In genomic region chr2:91950275-91951085, GRCm38 (mm10) we compare ENCODE assay signal across 9 mouse cellular contexts. TPM values are rescaled to one million over a fixed set of nuclear protein-coding genes. Genes with fewer than 3 reads are reported as not detected.
DNase-seq lines count a peak whose midpoint lies in the region; ATAC-seq and TF ChIP-seq lines count a peak whose summit lies in the region.
"Had no signal": no experiment of that assay in that cellular context is flagged by ENCODE, and none has a peak within 500 bp of the region (broad histone marks: within the 10 kb centered on the region; RNA-seq: fewer than 3 reads in every experiment).

No protein-coding gene starts in this region.

- peak overlapping the region; percentile 37 for H3K9ac ChIP-seq in hindbrain, postnatal 0 days (replicated peaks; ENCODE audit: low read length)
- H3K9ac ChIP-seq in liver, embryonic 16.5 days (ENCODE audit: low read depth, low read length): peak overlapping the region; percentile 72
- H3K9ac ChIP-seq in neural tube, embryonic 13.5 days: peak overlapping the region; percentile 62

- peak; percentile 36 for ATAC-seq in hindbrain, postnatal 0 days
- peak; percentile 75 for ATAC-seq in liver, embryonic 16.5 days (ENCODE audit: low read depth)
- peak; percentile 41 for ATAC-seq in neural tube, embryonic 13.5 days (ENCODE audit: low read depth)

- no peaks in the 10 kb centered on the region for H3K9me3 ChIP-seq in hindbrain, postnatal 0 days (ENCODE audit: low read length)
- no peaks in the 10 kb centered on the region for H3K9me3 ChIP-seq in liver, embryonic 16.5 days (replicated peaks; ENCODE audit: control insufficient read depth, low read length)
- no peaks in the 10 kb centered on the region for H3K9me3 ChIP-seq in neural tube, embryonic 13.5 days

- peak overlapping the region; percentile 99 for H3K27ac ChIP-seq in gastrocnemius, adult 2 months
- peak overlapping the region; percentile 74 for H3K27ac ChIP-seq in hindbrain, postnatal 0 days
- peak overlapping the region; percentile 75 for H3K27ac ChIP-seq in liver, embryonic 16.5 days (ENCODE audit: low read length)
- peak overlapping the region; percentile 76 for H3K27ac ChIP-seq in neural tube, embryonic 13.5 days (replicated peaks)

- peaks cover 40% of the 10 kb centered on the region for H3K4me1 ChIP-seq in hindbrain, postnatal 0 days (ENCODE audit: insufficient read depth, low read length)
- peaks cover 80% of the 10 kb centered on the region for H3K4me1 ChIP-seq in liver, embryonic 16.5 days (ENCODE audit: control insufficient read depth, low read depth, low read length)
- peaks cover 73% of the 10 kb centered on the region for H3K4me1 ChIP-seq in neural tube, embryonic 13.5 days (replicated peaks)

- no peaks in the 10 kb centered on the region for H3K36me3 ChIP-seq in hindbrain, postnatal 0 days (ENCODE audit: insufficient read depth, low read length)
- peaks cover under 1% of the 10 kb centered on the region; the same call in 1 of the 2 replicates for H3K36me3 ChIP-seq in liver, embryonic 16.5 days (ENCODE audit: control insufficient read depth, insufficient read depth)
- H3K36me3 ChIP-seq in neural tube, embryonic 13.5 days: no peaks in the 10 kb centered on the region

- no peak for TF ChIP-seq CTCF in gastrocnemius, adult 2 months (IDR thresholded peaks at IDR 0.05)
- no peak for TF ChIP-seq CTCF in hindbrain, postnatal 0 days (IDR thresholded peaks at IDR 0.05; ENCODE audit: low read depth)

- WGBS in hindbrain, postnatal 0 days: 17% methylated on average over 15 of the region's 15 CpGs
- WGBS in liver, embryonic 16.5 days (ENCODE audit: insufficient replicate concordance): 8% methylated on average over 15 of the region's 15 CpGs
- 12% methylated on average over 15 of the region's 15 CpGs for WGBS in neural tube, embryonic 13.5 days

- no peaks in the 10 kb centered on the region for H3K27me3 ChIP-seq in hindbrain, postnatal 0 days (ENCODE audit: insufficient read depth, low read length)
- H3K27me3 ChIP-seq in liver, embryonic 16.5 days (ENCODE audit: control insufficient read depth, insufficient read depth, low read depth, low read length): no peaks in the 10 kb centered on the region
- no peaks in the 10 kb centered on the region for H3K27me3 ChIP-seq in neural tube, embryonic 13.5 days

- DNase-seq in adrenal gland, postnatal 36 days: peak; percentile 23 to 50
- no peak for DNase-seq in adrenal gland, adult 18-20 months (ENCODE audit: low spot score in 2 of 2)
- DNase-seq in cerebellum, adult 11-12 months: peak; percentile 92
- peak; percentile 77 for DNase-seq in gastrocnemius, adult 2 months
- DNase-seq in hindbrain, postnatal 0 days (ENCODE audit: low spot score): peak; percentile 59
- no peak for DNase-seq in adrenal gland, postnatal 25 days

- peak overlapping the region; percentile 43 for H3K4me2 ChIP-seq in hindbrain, postnatal 0 days (ENCODE audit: low read depth, low read length)
- H3K4me2 ChIP-seq in liver, embryonic 16.5 days (ENCODE audit: low read depth, low read length): peak overlapping the region; percentile 68
- peak overlapping the region; percentile 42 for H3K4me2 ChIP-seq in neural tube, embryonic 13.5 days

- intact Hi-C loops in gastrocnemius, adult 2 months (cut with DNase I): no loop called here

- peak overlapping the region; percentile 83 for H3K4me3 ChIP-seq in gastrocnemius, adult 2 months
- 0 out of 2 replicates have a peak overlapping the region, but pooled peaks have one; percentile 7 for H3K4me3 ChIP-seq in hindbrain, postnatal 0 days (ENCODE audit: low read length)
- H3K4me3 ChIP-seq in liver, embryonic 16.5 days (ENCODE audit: low read depth, low read length): peak overlapping the region; percentile 60
- H3K4me3 ChIP-seq in neural tube, embryonic 13.5 days: 0 out of 2 replicates have a peak overlapping the region, but pooled peaks have one; percentile 6

RNA-seq across cellular contexts. Expression of gene Gm9821, which starts 5.0 kb away (rescaled TPM):
- not detected for total RNA-seq in adrenal gland, postnatal 36 days (2021)
- total RNA-seq in adrenal gland, adult 18-20 months (2021): not detected
- not detected for total RNA-seq in gastrocnemius, adult 2 months (2021)
- total RNA-seq in hindbrain, postnatal 0 days (2014; rRNA removed): not detected in 2 replicates
- 0.08 TPM in 1 of 2 replicates, not detected in the other for polyA plus RNA-seq in hindbrain, postnatal 0 days (2015; fragmentation: Nextera tagmentation; extraction: Ambion mirVana)
- polyA plus RNA-seq in liver, embryonic 16.5 days (2015; fragmentation: Nextera tagmentation; extraction: Ambion mirVana): 0.68 and 1.0 TPM in 2 replicates
- polyA plus RNA-seq in neural tube, embryonic 13.5 days (2015; fragmentation: Nextera tagmentation; extraction: Ambion mirVana): 0.22 TPM in 1 of 2 replicates, not detected in the other
- total RNA-seq in adrenal gland, postnatal 25 days (2021): not detected in 2 replicates
- total RNA-seq: left cerebral cortex, adult 18-20 months had no signal

RNA-seq across cellular contexts. Expression of gene Mdk, which starts 18.4 kb away (rescaled TPM):
- total RNA-seq in adrenal gland, postnatal 36 days (2021): 10 to 100 TPM in 1 of 2 experiments, 1 to 10 TPM in 1; 6.7 to 11.6 TPM
- 1 to 10 TPM; 7.2 to 7.8 TPM for total RNA-seq in adrenal gland, adult 18-20 months (2021)
- under 1 TPM; 0.51 to 0.92 TPM for total RNA-seq in gastrocnemius, adult 2 months (2021)
- total RNA-seq in hindbrain, postnatal 0 days (2014; rRNA removed): 54.9 and 78.4 TPM in 2 replicates
- polyA plus RNA-seq in hindbrain, postnatal 0 days (2015; fragmentation: Nextera tagmentation; extraction: Ambion mirVana): 167 and 171 TPM in 2 replicates
- 12.6 and 15.2 TPM in 2 replicates for polyA plus RNA-seq in liver, embryonic 16.5 days (2015; fragmentation: Nextera tagmentation; extraction: Ambion mirVana)
- polyA plus RNA-seq in neural tube, embryonic 13.5 days (2015; fragmentation: Nextera tagmentation; extraction: Ambion mirVana): 289 and 336 TPM in 2 replicates
- total RNA-seq in adrenal gland, postnatal 25 days (2021): 3.5 and 5.8 TPM in 2 replicates

RNA-seq across cellular contexts. Expression of gene Chrm4, which starts 23.4 kb away (rescaled TPM):
- 1 to 10 TPM; 2.7 to 2.9 TPM for total RNA-seq in adrenal gland, postnatal 36 days (2021)
- total RNA-seq in adrenal gland, adult 18-20 months (2021): 1 to 10 TPM; 3.7 to 4.6 TPM
- not detected for total RNA-seq in gastrocnemius, adult 2 months (2021)
- total RNA-seq in hindbrain, postnatal 0 days (2014; rRNA removed): 3.3 and 4.4 TPM in 2 replicates
- polyA plus RNA-seq in hindbrain, postnatal 0 days (2015; fragmentation: Nextera tagmentation; extraction: Ambion mirVana): 0.75 and 0.93 TPM in 2 replicates
- 0.06 TPM in 1 of 2 replicates, not detected in the other for polyA plus RNA-seq in liver, embryonic 16.5 days (2015; fragmentation: Nextera tagmentation; extraction: Ambion mirVana)
- polyA plus RNA-seq in neural tube, embryonic 13.5 days (2015; fragmentation: Nextera tagmentation; extraction: Ambion mirVana): 1.2 and 1.5 TPM in 2 replicates
- total RNA-seq in adrenal gland, postnatal 25 days (2021): 0.94 and 1.7 TPM in 2 replicates

RNA-seq across cellular contexts. Expression of gene Dgkz, which starts 25.2 kb away (rescaled TPM):
- total RNA-seq in adrenal gland, postnatal 36 days (2021): 10 to 100 TPM; 45.1 to 48.0 TPM
- total RNA-seq in adrenal gland, adult 18-20 months (2021): 10 to 100 TPM; 38.9 to 40.3 TPM
- 10 to 100 TPM; 33.7 to 37.5 TPM for total RNA-seq in gastrocnemius, adult 2 months (2021)
- total RNA-seq in hindbrain, postnatal 0 days (2014; rRNA removed): 150 and 163 TPM in 2 replicates
- polyA plus RNA-seq in hindbrain, postnatal 0 days (2015; fragmentation: Nextera tagmentation; extraction: Ambion mirVana): 40.7 and 41.2 TPM in 2 replicates
- polyA plus RNA-seq in liver, embryonic 16.5 days (2015; fragmentation: Nextera tagmentation; extraction: Ambion mirVana): 20.2 and 24.1 TPM in 2 replicates
- polyA plus RNA-seq in neural tube, embryonic 13.5 days (2015; fragmentation: Nextera tagmentation; extraction: Ambion mirVana): 35.7 and 38.8 TPM in 2 replicates
- total RNA-seq in adrenal gland, postnatal 25 days (2021): 42.2 and 61.5 TPM in 2 replicates

Comparison
In these comparisons a context has a peak if more than half of its experiments do, and no peak if none do; other contexts are left out.
1. DNase-seq: peak in adrenal gland, postnatal 36 days (2 of 2), cerebellum, adult 11-12 months (single experiment), gastrocnemius, adult 2 months (single experiment) and hindbrain, postnatal 0 days (single experiment); none in adrenal gland, adult 18-20 months (0 of 2) and adrenal gland, postnatal 25 days (single experiment).
2. H3K4me3 ChIP-seq: peak in every context shown above with its lines; median percentile 83 in gastrocnemius, adult 2 months; 60 in liver, embryonic 16.5 days; 7 in hindbrain, postnatal 0 days; 6 in neural tube, embryonic 13.5 days.
3. Peak in every context shown above with its lines, with median percentiles within 50 percentile points of each other: H3K27ac ChIP-seq, ATAC-seq, H3K4me2 ChIP-seq and H3K9ac ChIP-seq.